Mouse (Mus musculus) heart, postnatal 4 days (tissue): ENCODE results near the gene Ciart. TPM values are rescaled to one million over a fixed set of nuclear protein-coding genes. Genes with fewer than 3 reads are reported as not detected.
A peak's percentile ranks its signal among the peaks of the same experiment; 100 is the strongest.
"Not testable (repeated sequence)": the region's sequence is repeated elsewhere in the genome, so short reads cannot be mapped to it uniquely, and the experiment has no call there.

ENCODE experiments used
- DNase-seq: peaks from one replicate; pipeline ENCODE4 v3.0.0; 2021
- total RNA-seq, 2 experiments: library from RNA; stranded (reverse); gene quantifications; 2 replicates each; pipeline ENCODE4 v1.2.3; 2021

The Ciart gene
- total RNA-seq, 2 experiments from 2014 or later, result 1.7 to 2.0 TPM

- DNase-seq, result peak; percentile 39
Measured at GRCm38 (mm10) chr3:95901616-95902372, 19.7 kb upstream of the Ciart start.

- no peak for DNase-seq
Measured at GRCm38 (mm10) chr3:95899800-95900524, 17.9 kb upstream of the Ciart start.

- not testable (repeated sequence) for DNase-seq
Measured at GRCm38 (mm10) chr3:95895501-95895900, 13.4 kb upstream of the Ciart start.

GRCm38 (mm10) chr3:95894317-95895160, 12.5 kb upstream of the Ciart start:
- peak; percentile 78 for DNase-seq

GRCm38 (mm10) chr3:95893606-95894316, 11.7 kb upstream of the Ciart start, which contains the start of gene Aph1a:
Gene Aph1a, plus strand, starts transcription at chr3:95893969.
- DNase-seq, result peak; percentile 96

- DNase-seq, result peak; percentile 31
Measured at GRCm38 (mm10) chr3:95893126-95893525, 11.1 kb upstream of the Ciart start.

GRCm38 (mm10) chr3:95892066-95893052, 10.3 kb upstream of the Ciart start:
- DNase-seq, result no peak

GRCm38 (mm10) chr3:95891211-95892065, 9.4 kb upstream of the Ciart start, which contains the start of gene BC028528:
Gene BC028528, minus strand, starts transcription at chr3:95892005.
- DNase-seq, result peak; percentile 61

- DNase-seq, result no peak
Measured at GRCm38 (mm10) chr3:95889664-95890063, 7.6 kb upstream of the Ciart start.

- no peak for DNase-seq
Measured at GRCm38 (mm10) chr3:95887596-95887995, 5.5 kb upstream of the Ciart start.

GRCm38 (mm10) chr3:95884400-95884799, 2.3 kb upstream of the Ciart start:
- no peak for DNase-seq

- peak; percentile 87 for DNase-seq
Measured at GRCm38 (mm10) chr3:95882816-95883425, 870 bp upstream of the Ciart start.

GRCm38 (mm10) chr3:95879063-95879462, 3.0 kb downstream of the Ciart start:
- DNase-seq, result no peak

- no peak for DNase-seq
Measured at GRCm38 (mm10) chr3:95872048-95872447, 10.0 kb downstream of the Ciart start.

- peak; percentile 89 for DNase-seq
Measured at GRCm38 (mm10) chr3:95871392-95871867, 10.6 kb downstream of the Ciart start, which contains the start of gene Mrps21. Gene Mrps21, minus strand, starts transcription at chr3:95871519.

- no peak for DNase-seq
Measured at GRCm38 (mm10) chr3:95870976-95871375, 11.1 kb downstream of the Ciart start.

- no peak for DNase-seq
Measured at GRCm38 (mm10) chr3:95867408-95867807, 14.6 kb downstream of the Ciart start.

- no peak for DNase-seq
Measured at GRCm38 (mm10) chr3:95866071-95866470, 16.0 kb downstream of the Ciart start.

GRCm38 (mm10) chr3:95865571-95865970, 16.5 kb downstream of the Ciart start:
- no peak for DNase-seq
